7 mouse cellular contexts compared by ENCODE assay signal in genomic region chr6:52724805-52725439, GRCm38 (mm10). TPM values are rescaled to one million over a fixed set of nuclear protein-coding genes. Genes with fewer than 3 reads are reported as not detected.
A peak's percentile ranks its signal among the peaks of the same experiment; 100 is the strongest.
DNase-seq lines count a peak whose midpoint lies in the region; ATAC-seq and TF ChIP-seq lines count a peak whose summit lies in the region.

No protein-coding gene starts in this region.

- peak; percentile 83 for TF ChIP-seq RAD21 in CH12.LX (IDR thresholded peaks at IDR 0.05; ENCODE audit: low read depth, low read length)

- no peak for TF ChIP-seq POLR2A in CH12.LX (IDR thresholded peaks at IDR 0.05; ENCODE audit: low read depth, low read length)

- no peak overlapping the region for H3K9ac ChIP-seq in CH12.LX (ENCODE audit: insufficient read depth, low read depth)

- ATAC-seq in frontal cortex, adult (ENCODE audit: low TSS enrichment): peak; percentile 67

- no peak overlapping the region for H3K27ac ChIP-seq in CH12.LX (ENCODE audit: insufficient read depth, low read depth)

- no peaks in the 10 kb centered on the region for H3K9me3 ChIP-seq in CH12.LX (replicated peaks; ENCODE audit: low read length)

- no peak overlapping the region for H3K4me2 ChIP-seq in CH12.LX (ENCODE audit: insufficient read depth, low read depth, poor library complexity, severe bottlenecking)

- DNase-seq in 416B (ENCODE audit: low read depth) (peak; percentile 73), CH12.LX (ENCODE audit: extremely low read depth) (peak; percentile 47)
- DNase-seq in c-Kit-positive CD71-negative TER-119-negative erythroid progenitor cells, embryonic 14.5 days (ENCODE audit: low read depth): peak; percentile 47
- DNase-seq in kidney, postnatal 14 days: peak; percentile 74
- peak; percentile 30 to 64 for DNase-seq in lung, adult 18-20 months
- peak; percentile 62 to 77 for DNase-seq in right cerebral cortex, postnatal 10 days (ENCODE audit: low spot score in 2 of 2)

- peaks cover 30 to 59% of the 10 kb centered on the region in 2 experiments for H3K36me3 ChIP-seq in CH12.LX (replicated peaks in 1 of 2; ENCODE audit: control insufficient read depth in 1 of 2, insufficient read depth in 1 of 2, low read length in 1 of 2)

- H3K4me1 ChIP-seq in CH12.LX (ENCODE audit: control insufficient read depth in 1 of 2, insufficient read depth in 2 of 2): peaks cover 0 to 12% of the 10 kb centered on the region in 2 experiments; a peak in 1 of 4 replicates

- no peak overlapping the region for H3K4me3 ChIP-seq in CH12.LX (replicated peaks in 1 of 3; ENCODE audit: low read depth in 2 of 3, low read length in 2 of 3, poor library complexity in 1 of 3)

- TF ChIP-seq EP300 in CH12.LX (IDR thresholded peaks at IDR 0.05; ENCODE audit: low read length): no peak

- dilution Hi-C loops in CH12.LX (cut with MboI; ENCODE audit: extremely low pct_ligation_motif_present, extremely low pct_unique_long_range_greater_than_20kb, low sequenced_read_pairs): no loop called here

- H3K79me2 ChIP-seq in CH12.LX (replicated peaks; ENCODE audit: control insufficient read depth, extremely low read depth, insufficient read depth, poor library complexity, severe bottlenecking): peaks cover 4% of the 10 kb centered on the region; the same call in 1 of the 2 replicates

- in situ Hi-C loops in CH12.LX (cut with MboI; ENCODE audit: low pct_ligation_motif_present, low pct_unique_long_range_greater_than_20kb, low sequenced_read_pairs): loop anchor here (10.0 kb wide), 1 partner anchor 60 kb away; no protein-coding TSS in a partner anchor

- TF ChIP-seq CTCF in CH12.LX (conservative IDR thresholded peaks at IDR 0.05 in 1 of 2, IDR thresholded peaks at IDR 0.05 in 1 of 2; ENCODE audit: low read depth in 2 of 2, low read length in 2 of 2): peak; percentile 86 to 96

- no peaks in the 10 kb centered on the region for H3K27me3 ChIP-seq in CH12.LX (replicated peaks)

TF ChIP-seq in CH12.LX, 34 proteins besides CTCF, POLR2A, EP300 and RAD21:
- TF ChIP-seq SMC3 (IDR thresholded peaks at IDR 0.05; ENCODE audit: low read depth, low read length): peak; percentile 93
- no peak for TF ChIP-seq GABPA (IDR thresholded peaks at IDR 0.05; ENCODE audit: insufficient replicate concordance, low read depth, low read length)
- no peak for TF ChIP-seq NRF1 (IDR thresholded peaks at IDR 0.05; ENCODE audit: low read depth, low read length)
- TF ChIP-seq POLR2AphosphoS2 (IDR thresholded peaks at IDR 0.05; ENCODE audit: low read depth, low read length): no peak
- peak; percentile 45 for TF ChIP-seq ZC3H11A (IDR thresholded peaks at IDR 0.05; ENCODE audit: low read depth, low read length)

RNA-seq across cellular contexts. Expression of gene Tax1bp1, which starts 11.4 kb away (rescaled TPM):
- 42.2 and 42.9 TPM in 2 replicates for total RNA-seq in CH12.LX (2012; rRNA removed)
- 61.6 and 68.3 TPM in 2 replicates for total RNA-seq in CH12.LX (2014; rRNA removed)
- polyA plus RNA-seq in CH12.LX (2012; ENCODE audit: insufficient read length, low read depth): 61.7 and 62.6 TPM in 2 replicates
